Mouse (Mus musculus): ENCODE data around the gene Akr1d1. TPM values are rescaled to one million over a fixed set of nuclear protein-coding genes. Genes with fewer than 3 reads are reported as not detected.

Akr1d1 gene
- total RNA-seq, 2 experiments from 2014 or later: not detected

- DNase-seq (ENCODE audit: extremely low spot score in 1 of 2, low spot score in 1 of 2): no peak
Measured at GRCm38 (mm10) chr6:37554327-37554726, 24.4 kb downstream of the Akr1d1 start.

- no peak for DNase-seq (ENCODE audit: extremely low spot score in 1 of 2, low spot score in 1 of 2)
Measured at GRCm38 (mm10) chr6:37563861-37564260, 33.9 kb downstream of the Akr1d1 start.

- DNase-seq (ENCODE audit: extremely low spot score in 1 of 2, low spot score in 1 of 2): no peak
Measured at GRCm38 (mm10) chr6:37567363-37567762, 37.4 kb downstream of the Akr1d1 start.

GRCm38 (mm10) chr6:37571939-37572338 is 42.0 kb downstream of the Akr1d1 start:
- DNase-seq (ENCODE audit: extremely low spot score in 1 of 2, low spot score in 1 of 2): no peak

- DNase-seq (ENCODE audit: extremely low spot score in 1 of 2, low spot score in 1 of 2): no peak
Measured at GRCm38 (mm10) chr6:37572935-37573334, 43.0 kb downstream of the Akr1d1 start.

- DNase-seq (ENCODE audit: extremely low spot score in 1 of 2, low spot score in 1 of 2): no peak
Measured at GRCm38 (mm10) chr6:37580476-37580875, 50.5 kb downstream of the Akr1d1 start.

GRCm38 (mm10) chr6:37589340-37589962 is 59.5 kb downstream of the Akr1d1 start:
- peak; percentile 22 to 49 for DNase-seq (ENCODE audit: extremely low spot score in 1 of 2, low spot score in 1 of 2)

GRCm38 (mm10) chr6:37590800-37591199 is 60.8 kb downstream of the Akr1d1 start:
- no peak for DNase-seq (ENCODE audit: extremely low spot score in 1 of 2, low spot score in 1 of 2)

GRCm38 (mm10) chr6:37592101-37593032 is 62.4 kb downstream of the Akr1d1 start:
- DNase-seq (ENCODE audit: extremely low spot score in 1 of 2, low spot score in 1 of 2): peak; percentile 9 to 18

- DNase-seq (ENCODE audit: extremely low spot score in 1 of 2, low spot score in 1 of 2): no peak
Measured at GRCm38 (mm10) chr6:37593033-37593374, 63.0 kb downstream of the Akr1d1 start.

GRCm38 (mm10) chr6:37593551-37594089 is 63.6 kb downstream of the Akr1d1 start:
- no peak for DNase-seq (ENCODE audit: extremely low spot score in 1 of 2, low spot score in 1 of 2)

- DNase-seq (ENCODE audit: extremely low spot score in 1 of 2, low spot score in 1 of 2): no peak
Measured at GRCm38 (mm10) chr6:37597088-37597487, 67.1 kb downstream of the Akr1d1 start.

GRCm38 (mm10) chr6:37598033-37598432 is 68.1 kb downstream of the Akr1d1 start:
- no peak for DNase-seq (ENCODE audit: extremely low spot score in 1 of 2, low spot score in 1 of 2)

GRCm38 (mm10) chr6:37600976-37601498 is 71.1 kb downstream of the Akr1d1 start:
- DNase-seq (ENCODE audit: extremely low spot score in 1 of 2, low spot score in 1 of 2): no peak

- DNase-seq (ENCODE audit: extremely low spot score in 1 of 2, low spot score in 1 of 2): no peak
Measured at GRCm38 (mm10) chr6:37602857-37603765, 73.1 kb downstream of the Akr1d1 start.

GRCm38 (mm10) chr6:37604178-37604883 is 74.4 kb downstream of the Akr1d1 start:
- DNase-seq (ENCODE audit: extremely low spot score in 1 of 2, low spot score in 1 of 2): no peak

GRCm38 (mm10) chr6:37604884-37605269 is 74.9 kb downstream of the Akr1d1 start:
- no peak for DNase-seq (ENCODE audit: extremely low spot score in 1 of 2, low spot score in 1 of 2)

GRCm38 (mm10) chr6:37607511-37608289 is 77.7 kb downstream of the Akr1d1 start:
- no peak for DNase-seq (ENCODE audit: extremely low spot score in 1 of 2, low spot score in 1 of 2)
